13 mouse cellular contexts compared by ENCODE assay signal in genomic region chr16:71224469-71224868, GRCm38 (mm10).
"Had no signal": no experiment of that assay in that cellular context is flagged by ENCODE, and none has a peak within 500 bp of the region (broad histone marks: within the 10 kb centered on the region; RNA-seq: fewer than 3 reads in every experiment).

No protein-coding gene starts in this region.

- H3K9me3 ChIP-seq: kidney, embryonic 15.5 days; limb, embryonic 10.5 days; liver, embryonic 15.5 days; midbrain, embryonic 13.5 days had no signal

- ATAC-seq: lung, postnatal 0 days; midbrain, embryonic 13.5 days had no signal

- H3K9ac ChIP-seq: kidney, embryonic 15.5 days; liver, embryonic 15.5 days; midbrain, embryonic 13.5 days had no signal

- H3K36me3 ChIP-seq: kidney, embryonic 15.5 days; limb, embryonic 10.5 days; liver, embryonic 15.5 days; midbrain, embryonic 13.5 days had no signal

- H3K4me1 ChIP-seq: kidney, embryonic 15.5 days; limb, embryonic 10.5 days; liver, embryonic 15.5 days; midbrain, embryonic 13.5 days had no signal

- H3K27ac ChIP-seq: kidney, embryonic 15.5 days; limb, embryonic 10.5 days; liver, embryonic 15.5 days; midbrain, embryonic 13.5 days had no signal

- H3K27me3 ChIP-seq: kidney, embryonic 15.5 days; liver, embryonic 15.5 days; midbrain, embryonic 13.5 days had no signal

- H3K4me2 ChIP-seq: kidney, embryonic 15.5 days; liver, embryonic 11.5 days; liver, embryonic 15.5 days; midbrain, embryonic 13.5 days had no signal

- H3K4me3 ChIP-seq: kidney, embryonic 15.5 days; limb, embryonic 10.5 days; liver, embryonic 15.5 days; midbrain, embryonic 13.5 days had no signal

- DNase-seq: kidney, postnatal 14 days; lung, adult 2 months; lung, postnatal 36 days; right cerebral cortex, postnatal 4 days; spleen, adult 18-20 months; thymus, adult 18-20 months; thymus, postnatal 14 days had no signal
